Mouse (Mus musculus) ES-Bruce4 (cell line): ENCODE data around the gene Aff3.

ENCODE experiments used
- CTCF ChIP-seq: IDR thresholded peaks from one replicate; pipeline ENCODE4 v1.8.1; 2011; ENCODE audit warnings: low read depth, low read length
- POLR2A ChIP-seq: IDR thresholded peaks from one replicate; pipeline ENCODE4 v1.8.1; 2011; ENCODE audit warnings: low read length; ENCODE audit not compliant: insufficient read depth

GRCm38 (mm10) chr1:38132942-38133341 is 531.8 kb downstream of the Aff3 start:
- no peak for TF ChIP-seq POLR2A
- no peak for TF ChIP-seq CTCF
